In genomic region chr8:48047385-48047784, GRCm38 (mm10) we compare ENCODE assay signal across 21 mouse cellular contexts. TPM values are rescaled to one million over a fixed set of nuclear protein-coding genes. Genes with fewer than 3 reads are reported as not detected.
DNase-seq lines count a peak whose midpoint lies in the region; ATAC-seq lines count a peak whose summit lies in the region.
"Had no signal": no experiment of that assay in that cellular context is flagged by ENCODE, and none has a peak within 500 bp of the region (broad histone marks: within the 10 kb centered on the region; RNA-seq: fewer than 3 reads in every experiment).

No protein-coding gene starts in this region.

- H3K27me3 ChIP-seq in forebrain, embryonic 14.5 days (replicated peaks; ENCODE audit: control insufficient read depth, insufficient read depth, low read length): no peaks in the 10 kb centered on the region
- H3K27me3 ChIP-seq in forebrain, embryonic 12.5 days: no peaks in the 10 kb centered on the region
- H3K27me3 ChIP-seq in midbrain, embryonic 13.5 days: peaks cover 7% of the 10 kb centered on the region
- no peaks in the 10 kb centered on the region for H3K27me3 ChIP-seq in midbrain, embryonic 10.5 days (ENCODE audit: low read depth, poor library complexity, severe bottlenecking)
- H3K27me3 ChIP-seq: embryonic facial prominence, embryonic 12.5 days; embryonic facial prominence, embryonic 15.5 days; forebrain, embryonic 15.5 days; hindbrain, embryonic 12.5 days; hindbrain, embryonic 15.5 days had no signal

- DNase-seq in forebrain, embryonic 14.5 days (ENCODE audit: low spot score): peak; percentile 32
- no peak for DNase-seq in midbrain, embryonic 10.5 days (ENCODE audit: low spot score)
- DNase-seq in embryo, embryonic 10.5 days (ENCODE audit: low spot score): peak; percentile 39
- no peak for DNase-seq in spleen, postnatal 36 days (ENCODE audit: low spot score in 2 of 2)
- DNase-seq: adrenal gland, adult 8-10 months; adrenal gland, postnatal 25 days; cerebellum, adult 18-20 months; cerebellum, adult 9-10 months; cerebellum, postnatal 14 days; gastrocnemius, postnatal 25 days; heart, adult 2 months; kidney, adult 11 months had no signal

- H3K9ac ChIP-seq in forebrain, embryonic 14.5 days (ENCODE audit: low read length): no peak overlapping the region
- H3K9ac ChIP-seq in forebrain, embryonic 12.5 days: no peak overlapping the region
- no peak overlapping the region for H3K9ac ChIP-seq in midbrain, embryonic 13.5 days (replicated peaks)
- H3K9ac ChIP-seq: embryonic facial prominence, embryonic 12.5 days; embryonic facial prominence, embryonic 15.5 days; forebrain, embryonic 15.5 days; hindbrain, embryonic 12.5 days; hindbrain, embryonic 15.5 days had no signal

- H3K4me1 ChIP-seq in forebrain, embryonic 14.5 days (ENCODE audit: control insufficient read depth, insufficient read depth, low read length): no peaks in the 10 kb centered on the region
- 0 out of 2 replicates have a peak, but pooled peaks cover 7% of the 10 kb centered on the region for H3K4me1 ChIP-seq in forebrain, embryonic 12.5 days
- 0 out of 2 replicates have a peak, but pooled peaks cover 5% of the 10 kb centered on the region for H3K4me1 ChIP-seq in midbrain, embryonic 13.5 days (replicated peaks)
- H3K4me1 ChIP-seq in midbrain, embryonic 10.5 days: peaks cover 21% of the 10 kb centered on the region
- H3K4me1 ChIP-seq: embryonic facial prominence, embryonic 12.5 days; embryonic facial prominence, embryonic 15.5 days; forebrain, embryonic 15.5 days; hindbrain, embryonic 12.5 days; hindbrain, embryonic 15.5 days had no signal

- H3K4me2 ChIP-seq in forebrain, embryonic 14.5 days (ENCODE audit: low read length): no peak overlapping the region
- H3K4me2 ChIP-seq in forebrain, embryonic 12.5 days: no peak overlapping the region
- no peak overlapping the region for H3K4me2 ChIP-seq in midbrain, embryonic 13.5 days (replicated peaks)
- H3K4me2 ChIP-seq: embryonic facial prominence, embryonic 12.5 days; embryonic facial prominence, embryonic 15.5 days; forebrain, embryonic 15.5 days; heart, embryonic 11.5 days; hindbrain, embryonic 12.5 days; hindbrain, embryonic 15.5 days had no signal

- no peaks in the 10 kb centered on the region for H3K9me3 ChIP-seq in forebrain, embryonic 14.5 days (replicated peaks; ENCODE audit: control insufficient read depth, low read length)
- no peaks in the 10 kb centered on the region for H3K9me3 ChIP-seq in forebrain, embryonic 12.5 days
- no peaks in the 10 kb centered on the region for H3K9me3 ChIP-seq in midbrain, embryonic 13.5 days
- H3K9me3 ChIP-seq in midbrain, embryonic 10.5 days (replicated peaks): no peaks in the 10 kb centered on the region
- H3K9me3 ChIP-seq: embryonic facial prominence, embryonic 12.5 days; embryonic facial prominence, embryonic 15.5 days; forebrain, embryonic 15.5 days; hindbrain, embryonic 12.5 days; hindbrain, embryonic 15.5 days had no signal

- H3K4me3 ChIP-seq in forebrain, embryonic 14.5 days (ENCODE audit: low read depth, low read length): no peak overlapping the region
- H3K4me3 ChIP-seq in forebrain, embryonic 12.5 days (replicated peaks): no peak overlapping the region
- H3K4me3 ChIP-seq in midbrain, embryonic 13.5 days (replicated peaks): no peak overlapping the region
- H3K4me3 ChIP-seq in midbrain, embryonic 10.5 days: no peak overlapping the region
- H3K4me3 ChIP-seq: embryonic facial prominence, embryonic 12.5 days; embryonic facial prominence, embryonic 15.5 days; forebrain, embryonic 15.5 days; heart, adult 2 months; hindbrain, embryonic 12.5 days; hindbrain, embryonic 15.5 days had no signal

- no peaks in the 10 kb centered on the region for H3K36me3 ChIP-seq in forebrain, embryonic 14.5 days (ENCODE audit: control insufficient read depth, insufficient read depth, low read length)
- no peaks in the 10 kb centered on the region for H3K36me3 ChIP-seq in forebrain, embryonic 12.5 days (replicated peaks)
- no peaks in the 10 kb centered on the region for H3K36me3 ChIP-seq in midbrain, embryonic 13.5 days
- no peaks in the 10 kb centered on the region for H3K36me3 ChIP-seq in midbrain, embryonic 10.5 days
- H3K36me3 ChIP-seq: embryonic facial prominence, embryonic 12.5 days; embryonic facial prominence, embryonic 15.5 days; forebrain, embryonic 15.5 days; hindbrain, embryonic 12.5 days; hindbrain, embryonic 15.5 days had no signal

- 42% methylated on average over 6 of the region's 6 CpGs for WGBS in forebrain, embryonic 14.5 days
- WGBS in forebrain, embryonic 12.5 days: 39% methylated on average over 6 of the region's 6 CpGs
- WGBS in midbrain, embryonic 13.5 days: 26% methylated on average over 6 of the region's 6 CpGs
- 31% methylated on average over 6 of the region's 6 CpGs for WGBS in midbrain, embryonic 10.5 days

- no peak overlapping the region for H3K27ac ChIP-seq in forebrain, embryonic 14.5 days (ENCODE audit: low read depth, low read length)
- no peak overlapping the region for H3K27ac ChIP-seq in forebrain, embryonic 12.5 days
- H3K27ac ChIP-seq in midbrain, embryonic 13.5 days: no peak overlapping the region
- no peak overlapping the region for H3K27ac ChIP-seq in midbrain, embryonic 10.5 days (replicated peaks)
- H3K27ac ChIP-seq: embryonic facial prominence, embryonic 12.5 days; embryonic facial prominence, embryonic 15.5 days; forebrain, embryonic 15.5 days; heart, adult 2 months; hindbrain, embryonic 12.5 days; hindbrain, embryonic 15.5 days had no signal

- ATAC-seq in forebrain, embryonic 14.5 days: peak; percentile 29; the same call in 1 of the 2 replicates
- no peak for ATAC-seq in forebrain, embryonic 12.5 days (ENCODE audit: low FRiP score)
- peak; percentile 58; the same call in 1 of the 2 replicates for ATAC-seq in midbrain, embryonic 13.5 days
- ATAC-seq: CD4-positive, CD25-positive, alpha-beta regulatory T cell, adult 4 months; forebrain, embryonic 15.5 days had no signal

RNA-seq across cellular contexts. Expression of gene Dctd, which starts 51.5 kb away (rescaled TPM):
- polyA plus RNA-seq in forebrain, embryonic 14.5 days (2014; fragmentation: Nextera tagmentation; extraction: Ambion mirVana): 13.5 and 14.2 TPM in 2 replicates
- 19.7 and 21.2 TPM in 2 replicates for polyA plus RNA-seq in forebrain, embryonic 12.5 days (2016; fragmentation: Nextera tagmentation; extraction: Ambion mirVana)
- polyA plus RNA-seq in midbrain, embryonic 13.5 days (2015; fragmentation: Nextera tagmentation; extraction: Ambion mirVana): 6.7 and 8.8 TPM in 2 replicates
- 28.1 and 36.9 TPM in 2 replicates for polyA plus RNA-seq in midbrain, embryonic 10.5 days (2016; fragmentation: Nextera tagmentation; extraction: Ambion mirVana)

RNA-seq across cellular contexts. Expression of gene Wwc2, which starts 56.7 kb away (rescaled TPM):
- polyA plus RNA-seq in forebrain, embryonic 14.5 days (2014; fragmentation: Nextera tagmentation; extraction: Ambion mirVana): 3.0 and 3.8 TPM in 2 replicates
- 8.8 and 9.1 TPM in 2 replicates for polyA plus RNA-seq in forebrain, embryonic 12.5 days (2016; fragmentation: Nextera tagmentation; extraction: Ambion mirVana)
- polyA plus RNA-seq in midbrain, embryonic 13.5 days (2015; fragmentation: Nextera tagmentation; extraction: Ambion mirVana): 4.8 and 5.1 TPM in 2 replicates
- polyA plus RNA-seq in midbrain, embryonic 10.5 days (2016; fragmentation: Nextera tagmentation; extraction: Ambion mirVana): 7.1 and 7.6 TPM in 2 replicates

Comparison
In these comparisons a context has a peak if more than half of its experiments do, and no peak if none do; other contexts are left out.
1. DNase-seq: peak in forebrain, embryonic 14.5 days (single experiment) and embryo, embryonic 10.5 days (single experiment); none in midbrain, embryonic 10.5 days (single experiment) and spleen, postnatal 36 days (0 of 2).